Mouse (Mus musculus): Measurements from ENCODE around the gene Wbp2nl.

GRCm38 (mm10) chr15:82272295-82272694 is 26.5 kb upstream of the Wbp2nl start:
- TF ChIP-seq CTCF (IDR thresholded peaks at IDR 0.05; ENCODE audit: low read depth) = no peak
- no peak for TF ChIP-seq EP300 (IDR thresholded peaks at IDR 0.05; ENCODE audit: low read depth)
